14 mouse cellular contexts compared by ENCODE assay signal in the genomic region with DNA sequence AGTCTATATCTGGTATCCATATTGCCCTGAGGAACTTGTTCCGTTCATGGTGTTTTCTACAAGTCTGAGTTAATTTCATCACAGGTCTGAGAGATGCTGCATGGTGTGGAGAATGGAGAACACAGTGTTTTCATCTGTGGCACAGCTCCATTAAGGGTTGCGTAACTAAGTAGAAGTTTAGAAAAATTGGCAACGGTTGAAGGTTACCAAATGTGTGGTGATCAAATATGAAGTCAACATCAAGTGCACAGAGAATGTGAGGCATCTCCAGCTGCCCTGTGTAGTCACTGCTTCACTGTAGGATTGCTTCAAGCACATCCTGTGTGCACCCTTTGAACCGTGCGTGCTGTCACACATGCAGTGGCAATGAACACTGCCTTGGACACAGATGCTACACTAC. TPM values are rescaled to one million over a fixed set of nuclear protein-coding genes. Genes with fewer than 3 reads are reported as not detected.
DNase-seq lines count a peak whose midpoint lies in the region; ATAC-seq and TF ChIP-seq lines count a peak whose summit lies in the region.
"Had no signal": no experiment of that assay in that cellular context is flagged by ENCODE, and none has a peak within 500 bp of the region (broad histone marks: within the 10 kb centered on the region; RNA-seq: fewer than 3 reads in every experiment).

No protein-coding gene starts in this region.

- H3K4me2 ChIP-seq in lung, embryonic 14.5 days: no peak overlapping the region
- H3K4me2 ChIP-seq: hindbrain, embryonic 14.5 days had no signal

- no peak overlapping the region for H3K4me3 ChIP-seq in lung, embryonic 14.5 days (ENCODE audit: low read depth, low read length)
- H3K4me3 ChIP-seq in embryonic facial prominence, embryonic 10.5 days: no peak overlapping the region
- H3K4me3 ChIP-seq: layer of hippocampus, adult 2 months had no signal

- intact Hi-C loops in heart, postnatal 25 days (cut with DNase I): no loop called here

- H3K9ac ChIP-seq in lung, embryonic 14.5 days: no peak overlapping the region
- H3K9ac ChIP-seq: hindbrain, embryonic 14.5 days had no signal

- H3K4me1 ChIP-seq in lung, embryonic 14.5 days (ENCODE audit: insufficient read depth): no peaks in the 10 kb centered on the region
- H3K4me1 ChIP-seq in embryonic facial prominence, embryonic 10.5 days: no peaks in the 10 kb centered on the region

- H3K27ac ChIP-seq in lung, embryonic 14.5 days (ENCODE audit: low read depth): no peak overlapping the region
- no peak overlapping the region for H3K27ac ChIP-seq in embryonic facial prominence, embryonic 10.5 days (replicated peaks)
- H3K27ac ChIP-seq: hindbrain, embryonic 14.5 days; layer of hippocampus, adult 2 months; macrophage had no signal

- TF ChIP-seq CTCF in lung, embryonic 14.5 days (IDR thresholded peaks at IDR 0.05; ENCODE audit: low read depth): no peak

- DNase-seq in adrenal gland, adult 2 months: peak; percentile 79
- no peak for DNase-seq in adrenal gland, postnatal 25 days
- peak; percentile 27 for DNase-seq in lung, embryonic 14.5 days
- no peak for DNase-seq in lung, postnatal 4 days
- DNase-seq in heart, postnatal 25 days (ENCODE audit: low spot score): peak; percentile 14
- peak; percentile 85 for DNase-seq in skeletal muscle tissue, adult 2 months (ENCODE audit: low read depth, low spot score)
- no peak for DNase-seq in embryonic facial prominence, embryonic 10.5 days (ENCODE audit: low spot score)
- DNase-seq: gastrocnemius, postnatal 25 days; kidney, adult 9 months; spleen, adult 18-20 months had no signal

- H3K27me3 ChIP-seq in lung, embryonic 14.5 days (ENCODE audit: insufficient read depth, low read length): no peaks in the 10 kb centered on the region
- H3K27me3 ChIP-seq in embryonic facial prominence, embryonic 10.5 days (replicated peaks; ENCODE audit: low read depth, poor library complexity, severe bottlenecking): no peaks in the 10 kb centered on the region

- H3K9me3 ChIP-seq in lung, embryonic 14.5 days (ENCODE audit: low read depth, low read length): no peaks in the 10 kb centered on the region
- H3K9me3 ChIP-seq in embryonic facial prominence, embryonic 10.5 days: no peaks in the 10 kb centered on the region

- ATAC-seq in lung, embryonic 14.5 days (ENCODE audit: insufficient read depth): no peak
- no peak for ATAC-seq in inflammation-experienced regulatory T-cells, adult 6 months

- WGBS in lung, embryonic 14.5 days: 78% methylated on average over 5 of the region's 5 CpGs
- 95% methylated on average over 5 of the region's 5 CpGs for WGBS in embryonic facial prominence, embryonic 10.5 days

- no peaks in the 10 kb centered on the region for H3K36me3 ChIP-seq in lung, embryonic 14.5 days (ENCODE audit: insufficient read depth)
- H3K36me3 ChIP-seq in embryonic facial prominence, embryonic 10.5 days (replicated peaks): no peaks in the 10 kb centered on the region

RNA-seq across cellular contexts. Expression of a gene that starts 21.7 kb away (rescaled TPM):
- total RNA-seq in adrenal gland, adult 2 months (2021): 1 to 10 TPM; 1.2 to 6.4 TPM
- 9.7 and 15.3 TPM in 2 replicates for polyA plus RNA-seq in adrenal gland, adult 2 months (2012; rRNA removed)
- 1.6 and 3.2 TPM in 2 replicates for total RNA-seq in adrenal gland, postnatal 25 days (2021)
- polyA plus RNA-seq in lung, embryonic 14.5 days (2014; fragmentation: Nextera tagmentation; extraction: Ambion mirVana): 0.76 and 1.1 TPM in 2 replicates
- total RNA-seq in heart, postnatal 25 days (2021): under 1 TPM in 1 of 2 experiments, not detected in 1; 0.50 TPM
- polyA plus RNA-seq in inflammation-experienced regulatory T-cells, adult 6 months (2017; shearing (Covaris generic)): not detected
- 0.44 and 0.72 TPM in 2 replicates for polyA plus RNA-seq in embryonic facial prominence, embryonic 10.5 days (2016; fragmentation: Nextera tagmentation; extraction: Ambion mirVana)
- polyA plus RNA-seq: macrophage had no signal

RNA-seq across cellular contexts. Expression of a gene that starts 23.1 kb away (rescaled TPM):
- 10 to 100 TPM in 1 of 2 experiments, 1 to 10 TPM in 1; 9.1 to 19.3 TPM for total RNA-seq in adrenal gland, adult 2 months (2021)
- polyA plus RNA-seq in adrenal gland, adult 2 months (2012; rRNA removed): 41.4 and 43.5 TPM in 2 replicates
- total RNA-seq in adrenal gland, postnatal 25 days (2021): 8.1 and 13.5 TPM in 2 replicates
- polyA plus RNA-seq in lung, embryonic 14.5 days (2014; fragmentation: Nextera tagmentation; extraction: Ambion mirVana): 3.4 and 4.8 TPM in 2 replicates
- 1 to 10 TPM; 2.0 to 2.7 TPM for total RNA-seq in heart, postnatal 25 days (2021)
- not detected for polyA plus RNA-seq in inflammation-experienced regulatory T-cells, adult 6 months (2017; shearing (Covaris generic))
- 1.3 and 1.4 TPM in 2 replicates for polyA plus RNA-seq in embryonic facial prominence, embryonic 10.5 days (2016; fragmentation: Nextera tagmentation; extraction: Ambion mirVana)
- polyA plus RNA-seq: macrophage had no signal

RNA-seq across cellular contexts. Expression of a gene that starts 38.5 kb away (rescaled TPM):
- total RNA-seq in adrenal gland, adult 2 months (2021): 10 to 100 TPM; 24.5 to 60.5 TPM
- 198 and 282 TPM in 2 replicates for polyA plus RNA-seq in adrenal gland, adult 2 months (2012; rRNA removed)
- total RNA-seq in adrenal gland, postnatal 25 days (2021): 45.9 and 74.4 TPM in 2 replicates
- 7.5 and 10.1 TPM in 2 replicates for polyA plus RNA-seq in lung, embryonic 14.5 days (2014; fragmentation: Nextera tagmentation; extraction: Ambion mirVana)
- 1 to 10 TPM; 1.5 to 2.1 TPM for total RNA-seq in heart, postnatal 25 days (2021)
- polyA plus RNA-seq in inflammation-experienced regulatory T-cells, adult 6 months (2017; shearing (Covaris generic)): 1 to 10 TPM in 1 of 3 experiments, under 1 TPM in 2; 0.48 to 1.2 (median 0.79) TPM
- 13.9 and 15.9 TPM in 2 replicates for polyA plus RNA-seq in embryonic facial prominence, embryonic 10.5 days (2016; fragmentation: Nextera tagmentation; extraction: Ambion mirVana)

RNA-seq across cellular contexts. Expression of a gene that starts 38.6 kb away (rescaled TPM):
- total RNA-seq in adrenal gland, adult 2 months (2021): 10 to 100 TPM; 31.2 to 45.2 TPM
- polyA plus RNA-seq in adrenal gland, adult 2 months (2012; rRNA removed): 9.3 and 9.5 TPM in 2 replicates
- 49.8 and 56.3 TPM in 2 replicates for total RNA-seq in adrenal gland, postnatal 25 days (2021)
- 101 and 114 TPM in 2 replicates for polyA plus RNA-seq in lung, embryonic 14.5 days (2014; fragmentation: Nextera tagmentation; extraction: Ambion mirVana)
- 10 to 100 TPM in 1 of 2 experiments, 1 to 10 TPM in 1; 9.0 to 10.5 TPM for total RNA-seq in heart, postnatal 25 days (2021)
- polyA plus RNA-seq in inflammation-experienced regulatory T-cells, adult 6 months (2017; shearing (Covaris generic)): 10 to 100 TPM; 63.1 to 71.1 (median 64.1) TPM
- 151 and 153 TPM in 2 replicates for polyA plus RNA-seq in embryonic facial prominence, embryonic 10.5 days (2016; fragmentation: Nextera tagmentation; extraction: Ambion mirVana)

Comparison
In these comparisons a context has a peak if more than half of its experiments do, and no peak if none do; other contexts are left out.
1. DNase-seq: peak in adrenal gland, adult 2 months (single experiment), lung, embryonic 14.5 days (single experiment), heart, postnatal 25 days (single experiment) and skeletal muscle tissue, adult 2 months (single experiment); none in adrenal gland, postnatal 25 days (single experiment), lung, postnatal 4 days (0 of 2) and embryonic facial prominence, embryonic 10.5 days (single experiment).
2. RNA of a gene that starts 38.5 kb away (polyA plus RNA-seq): 198 to 282 TPM in adrenal gland, adult 2 months; 13.9 to 15.9 TPM in embryonic facial prominence, embryonic 10.5 days, 7.5 to 10.1 TPM in lung, embryonic 14.5 days and 0.48 to 1.2 TPM in inflammation-experienced regulatory T-cells, adult 6 months; every median in the first group is over 10 times any median in the second.